Mouse (Mus musculus) lung, embryonic 14.5 days (tissue): ENCODE measurements around the gene Ccl17. TPM values are rescaled to one million over a fixed set of nuclear protein-coding genes. Genes with fewer than 3 reads are reported as not detected.

Source experiments
- ATAC-seq: fragments of 200-750 bp; cut with Nextera tagmentation; 2 replicates; pipeline ENCODE4 v1.8.0; 2017; ENCODE audit warnings: mild to moderate bottlenecking, moderate TSS enrichment, moderate library complexity; ENCODE audit not compliant: insufficient read depth
- DNase-seq: peaks from one replicate; pipeline ENCODE4 v3.0.0-alpha.2; 2015
- H3K27ac ChIP-seq: fragments of 300-500 bp; sonication (generic); 2 replicates; pipeline ENCODE4 v1.5.1; 2014; ENCODE audit warnings: low read depth, mild to moderate bottlenecking, moderate library complexity
- H3K27me3 ChIP-seq: fragments of 300-500 bp; sonication (generic); 2 replicates; pipeline ENCODE4 v1.6.1; 2014; ENCODE audit warnings: low read length, control low read depth; ENCODE audit not compliant: insufficient read depth
- H3K36me3 ChIP-seq: fragments of 300-500 bp; sonication (generic); 2 replicates; pipeline ENCODE4 v1.6.1; 2014; ENCODE audit warnings: control low read depth; ENCODE audit not compliant: insufficient read depth
- H3K4me1 ChIP-seq: fragments of 300-500 bp; sonication (generic); 2 replicates; pipeline ENCODE4 v1.6.1; 2014; ENCODE audit warnings: antibody characterized with exemption, control low read depth; ENCODE audit not compliant: insufficient read depth
- H3K4me2 ChIP-seq: fragments of 300-500 bp; sonication (generic); 2 replicates; pipeline ENCODE4 v1.6.1; 2014; ENCODE audit warnings: mild to moderate bottlenecking
- H3K4me3 ChIP-seq: fragments of 300-500 bp; sonication (generic); 2 replicates; pipeline ENCODE4 v1.5.1; 2014; ENCODE audit warnings: low read depth, low read length
- H3K9ac ChIP-seq: fragments of 300-500 bp; sonication (generic); 2 replicates; pipeline ENCODE4 v1.6.1; 2014
- H3K9me3 ChIP-seq: fragments of 300-500 bp; sonication (generic); 2 replicates; pipeline ENCODE4 v1.6.1; 2016; ENCODE audit warnings: low read depth, low read length, control low read depth
- CTCF ChIP-seq: IDR thresholded peaks from 2 replicates; pipeline ENCODE4 v1.5.1; 2016; ENCODE audit warnings: antibody characterized with exemption, low read depth
- WGBS: fragments of 180-500 bp; shearing (Covaris S2); extraction: QIAGEN DNeasy Blood & Tissue Kit; methylation state at CpG from one replicate; pipeline ENCODE4 v1.1.7; 2014; 5-methylcytosine and 5-hydroxymethylcytosine counted together
- polyA plus RNA-seq: library from polyadenylated mRNA; unstranded; fragments of >200 nt; fragmentation: Nextera tagmentation; extraction: Ambion mirVana; gene quantifications from 2 replicates; pipeline ENCODE4 v1.2.1, GENCODE M21; 2014

The Ccl17 gene
- polyA plus RNA-seq, 1 experiment from 2014 or later, result not detected

DNA sequence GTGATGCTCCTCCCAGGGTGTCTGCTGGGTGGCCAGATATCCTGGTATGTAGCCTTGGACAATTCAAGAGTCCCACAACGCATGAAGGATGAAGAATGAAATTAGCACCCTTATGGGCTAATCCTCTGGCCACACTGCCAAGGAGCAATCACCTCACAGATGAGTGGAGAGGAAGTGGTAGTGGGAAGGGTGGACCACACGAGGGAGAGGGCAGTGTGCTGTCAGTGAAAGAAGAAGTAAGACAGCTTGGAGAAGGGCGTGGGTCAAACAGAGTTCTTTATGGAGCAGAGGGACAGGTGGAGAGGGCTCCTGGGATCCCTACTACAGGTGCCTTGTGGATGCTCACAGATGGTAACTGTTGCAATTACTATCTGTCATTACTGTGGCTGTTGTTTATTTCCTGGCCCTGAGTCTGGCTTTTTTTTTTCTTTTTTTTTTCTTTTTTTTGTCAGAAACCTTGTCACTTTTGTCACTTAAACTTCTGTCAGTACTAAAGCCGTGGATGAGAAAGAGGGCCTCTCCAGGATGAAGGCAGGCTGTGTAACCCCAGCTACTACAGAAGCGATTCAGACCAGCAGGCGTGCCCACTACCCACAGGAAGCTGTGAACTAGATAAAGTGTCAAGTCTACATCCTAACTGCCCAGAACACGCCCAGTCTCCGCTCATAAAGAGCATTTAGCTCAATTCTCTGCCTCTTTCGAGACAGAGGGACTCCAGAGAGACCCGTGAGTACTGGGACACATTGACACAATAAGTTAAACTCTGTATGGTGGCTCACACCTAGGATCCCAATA lies 5.5 kb upstream of the Ccl17 start:
- Histone ChIP-seq H3K4me2 (no peak overlapping the region), H3K4me1 (no peaks in the 10 kb centered on the region), H3K27me3 (no peaks in the 10 kb centered on the region), H3K4me3 (no peak overlapping the region), H3K9me3 (no peaks in the 10 kb centered on the region), H3K36me3 (no peaks in the 10 kb centered on the region), H3K27ac (no peak overlapping the region), H3K9ac (no peak overlapping the region)
- ATAC-seq (no peak), DNase-seq (no peak)
- no peak for TF ChIP-seq CTCF
- WGBS, result 56% methylated on average over 10 of the region's 10 CpGs

DNA sequence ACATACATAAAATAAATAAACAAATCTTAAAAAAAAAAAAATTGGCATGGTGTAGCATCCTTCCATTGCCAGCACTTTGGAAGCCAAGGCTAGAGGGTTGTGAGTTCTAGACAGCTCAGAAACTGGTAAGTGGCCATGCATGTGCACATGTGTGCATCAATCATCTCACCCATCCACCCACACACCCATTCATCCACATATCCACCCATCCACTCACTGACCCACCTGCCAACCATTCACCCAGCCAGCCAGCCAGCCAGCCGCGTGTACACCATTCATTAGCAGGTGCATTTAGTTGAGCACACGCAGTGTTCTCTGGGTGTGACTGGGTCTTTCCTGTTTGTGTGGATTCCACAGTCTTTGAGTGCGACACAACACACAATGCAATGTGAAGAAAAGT lies 4.4 kb upstream of the Ccl17 start:
- TF ChIP-seq CTCF, result no peak
- Histone ChIP-seq H3K27ac (no peak overlapping the region), H3K27me3 (no peaks in the 10 kb centered on the region), H3K9me3 (no peaks in the 10 kb centered on the region), H3K4me3 (no peak overlapping the region), H3K4me1 (no peaks in the 10 kb centered on the region), H3K9ac (no peak overlapping the region), H3K4me2 (no peak overlapping the region), H3K36me3 (no peaks in the 10 kb centered on the region)
- WGBS, result 70% methylated on average over 4 of the region's 4 CpGs
- DNase-seq, result no peak
- no peak for ATAC-seq

DNA sequence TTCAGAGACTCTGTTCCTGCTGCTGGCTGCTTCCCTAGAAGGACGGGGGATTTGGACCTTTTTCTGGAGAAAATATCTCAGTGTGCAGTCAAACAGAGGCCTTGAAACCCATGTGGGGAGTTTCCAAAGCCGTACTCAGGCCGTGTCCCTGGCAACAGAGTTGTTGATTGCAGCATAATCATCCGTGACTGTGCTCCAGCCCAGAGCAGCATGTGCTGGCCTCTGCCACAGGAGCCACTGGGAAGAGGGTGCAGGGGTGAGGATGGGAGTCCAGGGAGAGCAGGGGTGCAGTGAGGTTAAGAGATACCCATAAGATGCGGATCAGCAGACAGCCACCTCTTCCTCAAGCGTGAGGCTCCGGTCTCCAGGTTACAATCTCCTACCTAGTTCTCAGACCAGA lies 2.7 kb upstream of the Ccl17 start:
- no peak for TF ChIP-seq CTCF
- H3K9ac ChIP-seq, result no peak overlapping the region
- no peak overlapping the region for H3K27ac ChIP-seq
- WGBS, result 60% methylated on average over 7 of the region's 7 CpGs
- no peak for DNase-seq
- no peaks in the 10 kb centered on the region for H3K27me3 ChIP-seq
- no peaks in the 10 kb centered on the region for H3K4me1 ChIP-seq
- no peak for ATAC-seq
- H3K9me3 ChIP-seq, result no peaks in the 10 kb centered on the region
- no peak overlapping the region for H3K4me2 ChIP-seq
- no peak overlapping the region for H3K4me3 ChIP-seq
- no peaks in the 10 kb centered on the region for H3K36me3 ChIP-seq

DNA sequence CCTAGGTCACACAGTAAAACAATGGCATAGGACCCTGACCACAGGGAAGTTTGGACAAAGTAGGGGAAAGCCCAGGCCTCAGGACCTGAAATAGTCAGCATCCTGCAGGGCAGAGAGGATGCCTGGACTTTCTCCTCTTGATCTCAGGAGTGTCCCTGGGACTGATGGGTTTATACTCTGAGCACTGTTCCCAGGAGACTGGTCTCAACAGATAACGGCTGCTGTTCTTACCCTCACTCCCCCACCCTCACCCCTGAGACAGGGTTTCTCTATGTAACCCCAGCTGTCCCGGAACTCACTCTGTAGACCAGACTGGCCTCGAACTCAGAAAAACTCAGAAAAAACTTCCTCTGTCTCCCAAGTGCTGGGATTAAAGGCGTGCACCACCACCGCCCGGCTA lies 1.9 kb upstream of the Ccl17 start:
- Histone ChIP-seq H3K4me2 (no peak overlapping the region), H3K36me3 (no peaks in the 10 kb centered on the region), H3K9ac (no peak overlapping the region), H3K27me3 (no peaks in the 10 kb centered on the region), H3K4me1 (no peaks in the 10 kb centered on the region), H3K27ac (no peak overlapping the region), H3K9me3 (no peaks in the 10 kb centered on the region), H3K4me3 (no peak overlapping the region)
- ATAC-seq (no peak), DNase-seq (no peak)
- no peak for TF ChIP-seq CTCF
- 72% methylated on average over 6 of the region's 6 CpGs for WGBS

GRCm38 (mm10) chr8:94810855-94811254 lies 602 bp downstream of the Ccl17 start:
- no peak for TF ChIP-seq CTCF
- Histone ChIP-seq H3K4me2 (no peak overlapping the region), H3K9ac (no peak overlapping the region), H3K9me3 (no peaks in the 10 kb centered on the region), H3K27me3 (no peaks in the 10 kb centered on the region), H3K36me3 (no peaks in the 10 kb centered on the region), H3K4me3 (no peak overlapping the region), H3K4me1 (no peaks in the 10 kb centered on the region), H3K27ac (no peak overlapping the region)
- DNase-seq (no peak), ATAC-seq (no peak)
- 72% methylated on average over 5 of the region's 5 CpGs for WGBS

DNA sequence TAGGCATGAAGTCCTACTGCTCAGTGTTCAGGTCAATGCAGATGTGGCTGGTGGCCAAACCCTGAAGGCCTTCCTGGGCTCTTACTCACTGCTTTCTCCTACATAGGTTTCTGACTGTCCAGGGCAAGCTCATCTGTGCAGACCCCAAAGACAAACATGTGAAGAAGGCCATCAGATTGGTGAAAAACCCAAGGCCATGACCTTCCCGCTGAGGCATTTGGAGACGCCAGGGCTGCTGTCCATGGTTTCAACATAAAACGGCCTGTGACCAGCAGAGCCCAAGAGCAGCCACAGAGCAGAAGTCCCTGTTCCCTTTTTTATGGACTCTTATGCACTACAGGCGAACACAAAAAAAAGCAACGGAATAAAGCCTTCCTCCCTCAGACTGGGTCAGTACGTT lies 1.4 kb downstream of the Ccl17 start:
- ATAC-seq, result no peak
- TF ChIP-seq CTCF, result no peak
- Histone ChIP-seq H3K4me3 (no peak overlapping the region), H3K9ac (no peak overlapping the region), H3K27ac (no peak overlapping the region), H3K27me3 (no peaks in the 10 kb centered on the region), H3K36me3 (no peaks in the 10 kb centered on the region), H3K4me2 (no peak overlapping the region), H3K4me1 (no peaks in the 10 kb centered on the region), H3K9me3 (no peaks in the 10 kb centered on the region)
- peak; percentile 15 for DNase-seq
- 50% methylated on average over 6 of the region's 6 CpGs for WGBS

DNA sequence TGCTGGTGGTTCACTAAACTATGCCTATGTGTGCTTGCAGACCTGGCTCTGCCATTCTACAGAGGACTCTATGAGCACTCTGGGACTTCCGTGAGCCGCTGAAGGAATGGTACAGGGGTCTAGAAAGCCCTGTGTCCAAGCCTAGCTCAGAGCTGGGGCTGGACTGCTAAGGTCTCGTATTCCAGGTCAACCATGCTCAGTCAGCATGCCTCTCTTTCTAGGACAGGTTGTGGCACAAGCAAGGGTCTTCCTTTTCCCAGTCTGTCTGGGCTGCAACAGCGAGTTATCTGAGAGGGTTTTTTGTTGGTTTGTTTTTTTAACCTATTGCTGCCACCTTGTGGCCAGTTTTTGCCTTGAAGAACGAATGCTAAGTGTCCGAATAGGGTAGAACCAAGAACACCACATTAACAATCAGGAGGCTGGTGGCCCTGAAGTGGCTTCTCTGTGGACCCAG lies 2.4 kb downstream of the Ccl17 start:
- no peak overlapping the region for H3K4me2 ChIP-seq
- no peak overlapping the region for H3K9ac ChIP-seq
- no peaks in the 10 kb centered on the region for H3K36me3 ChIP-seq
- H3K9me3 ChIP-seq, result no peaks in the 10 kb centered on the region
- 31% methylated on average over 6 of the region's 6 CpGs for WGBS
- ATAC-seq (peak; percentile 60; the same call in 1 of the 2 replicates), DNase-seq (peak; percentile 97)
- H3K27me3 ChIP-seq, result no peaks in the 10 kb centered on the region
- no peaks in the 10 kb centered on the region for H3K4me1 ChIP-seq
- no peak overlapping the region for H3K27ac ChIP-seq
- no peak overlapping the region for H3K4me3 ChIP-seq
- TF ChIP-seq CTCF, result peak; percentile 78
